Mouse (Mus musculus) C2C12 (cell line): ENCODE results near the gene Auts2. TPM values are rescaled to one million over a fixed set of nuclear protein-coding genes. Genes with fewer than 3 reads are reported as not detected.

Experiments used
- H3K27me3 ChIP-seq: one replicate; pipeline ENCODE4 v1.6.1; 2011; ENCODE audit not compliant: control insufficient read depth, insufficient read depth, insufficient read length
- H3K36me3 ChIP-seq: one replicate; pipeline ENCODE4 v1.6.1; 2011; ENCODE audit not compliant: control insufficient read depth, insufficient read depth
- H3K4me3 ChIP-seq: one replicate; pipeline ENCODE4 v1.5.1; 2011; ENCODE audit warnings: mild to moderate bottlenecking, control low read depth; ENCODE audit not compliant: poor library complexity, insufficient read depth, severe bottlenecking
- H3K79me2 ChIP-seq: one replicate; pipeline ENCODE4 v1.6.1; 2011; ENCODE audit not compliant: control insufficient read depth, insufficient read depth
- H3K79me3 ChIP-seq: one replicate; pipeline ENCODE4 v1.6.1; 2011; ENCODE audit warnings: low read depth, control low read depth
- H3ac ChIP-seq: one replicate; pipeline ENCODE3; 2011; ENCODE audit warnings: low read depth; ENCODE audit not compliant: control insufficient read depth, insufficient read length
- CEBPB ChIP-seq: IDR thresholded peaks from one replicate; pipeline ENCODE4 v1.6.1; 2011; ENCODE audit warnings: low read depth, mild to moderate bottlenecking, control low read depth, moderate library complexity
- CTCF ChIP-seq: IDR thresholded peaks from one replicate; pipeline ENCODE4 v1.5.1; 2011; ENCODE audit not compliant: control insufficient read depth, insufficient read depth, insufficient read length
- FOSL1 ChIP-seq: IDR thresholded peaks from one replicate; pipeline ENCODE4 v1.8.0; 2011; ENCODE audit warnings: mild to moderate bottlenecking, low read length; ENCODE audit not compliant: poor library complexity, insufficient read depth, severe bottlenecking
- MAX ChIP-seq: IDR thresholded peaks from one replicate; pipeline ENCODE4 v1.6.1; 2011; ENCODE audit warnings: mild to moderate bottlenecking, control low read depth
- MYOD1 ChIP-seq: IDR thresholded peaks from one replicate; pipeline ENCODE4 v1.6.1; 2011; ENCODE audit warnings: low read depth; ENCODE audit not compliant: control insufficient read depth, insufficient read length
- MYOG ChIP-seq: IDR thresholded peaks from one replicate; pipeline ENCODE4 v1.6.1; 2011; ENCODE audit not compliant: control insufficient read depth, insufficient read length; ENCODE audit errors: extremely low read depth
- USF1 ChIP-seq: IDR thresholded peaks from one replicate; pipeline ENCODE4 v1.6.1; 2011; ENCODE audit warnings: low read depth, mild to moderate bottlenecking, control low read depth, moderate library complexity
- polyA plus RNA-seq: library from polyadenylated mRNA; unstranded; fragments of >200 nt; fragmentation: generic; extraction: Trizol; gene quantifications from one replicate; pipeline ENCODE4 v1.2.1, GENCODE M21; 2012; ENCODE audit warnings: missing spikeins

Auts2 gene
- polyA plus RNA-seq, 1 experiment: 8.4 TPM

DNA sequence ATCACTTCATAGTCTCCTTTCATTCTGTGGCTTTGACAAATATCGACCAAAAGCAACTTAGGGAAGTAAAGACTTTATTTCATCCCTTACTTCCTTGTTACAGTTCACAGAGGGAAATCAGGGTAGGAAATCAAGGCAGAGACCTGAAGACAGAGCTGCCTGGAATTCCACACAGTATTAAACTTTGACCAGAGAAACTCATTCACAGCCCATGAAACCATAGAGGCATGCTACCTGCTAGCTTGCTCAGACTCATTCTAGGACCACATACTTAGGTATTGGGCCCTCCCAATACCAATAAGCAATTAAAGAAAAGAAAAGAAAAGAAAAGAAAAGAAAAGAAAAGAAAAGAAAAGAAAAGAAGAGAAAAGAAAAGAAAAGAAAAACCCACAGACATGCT, 38.3 kb downstream of the Auts2 start:
- Histone ChIP-seq H3K79me3 (no peaks in the 10 kb centered on the region), H3K36me3 (no peaks in the 10 kb centered on the region), H3K27me3 (no peaks in the 10 kb centered on the region), H3K4me3 (no peak overlapping the region), H3ac (no peak overlapping the region), H3K79me2 (no peaks in the 10 kb centered on the region)
- TF ChIP-seq CTCF (no peak), MYOG (no peak), MAX (no peak)

DNA sequence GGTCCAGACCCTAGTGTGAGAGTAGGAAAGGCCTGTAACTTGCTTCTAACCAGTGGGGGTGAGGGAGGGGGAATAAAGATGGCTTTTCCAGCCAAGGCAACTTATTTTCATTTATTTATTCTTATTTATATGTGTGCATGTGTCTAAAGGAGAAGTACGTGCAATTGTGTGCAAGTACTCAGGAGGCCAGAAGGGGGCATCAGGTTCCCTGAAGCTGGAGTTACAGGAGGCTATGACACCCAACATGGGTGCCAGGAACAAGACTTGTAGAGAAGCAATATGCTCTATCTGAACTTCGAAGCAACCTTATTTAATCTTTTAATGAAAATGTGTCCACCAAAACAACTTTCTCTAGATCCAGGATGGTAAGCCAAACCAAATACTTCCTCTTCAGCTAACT, 39.7 kb downstream of the Auts2 start:
- Histone ChIP-seq H3K27me3 (no peaks in the 10 kb centered on the region), H3K4me3 (no peak overlapping the region), H3K36me3 (no peaks in the 10 kb centered on the region), H3K79me3 (no peaks in the 10 kb centered on the region), H3ac (no peak overlapping the region), H3K79me2 (no peaks in the 10 kb centered on the region)
- no peak for TF ChIP-seq FOSL1
- no peak for TF ChIP-seq CTCF
- no peak for TF ChIP-seq CEBPB
- no peak for TF ChIP-seq MYOG
- no peak for TF ChIP-seq MAX
- no peak for TF ChIP-seq MYOD1
- TF ChIP-seq USF1: no peak

DNA sequence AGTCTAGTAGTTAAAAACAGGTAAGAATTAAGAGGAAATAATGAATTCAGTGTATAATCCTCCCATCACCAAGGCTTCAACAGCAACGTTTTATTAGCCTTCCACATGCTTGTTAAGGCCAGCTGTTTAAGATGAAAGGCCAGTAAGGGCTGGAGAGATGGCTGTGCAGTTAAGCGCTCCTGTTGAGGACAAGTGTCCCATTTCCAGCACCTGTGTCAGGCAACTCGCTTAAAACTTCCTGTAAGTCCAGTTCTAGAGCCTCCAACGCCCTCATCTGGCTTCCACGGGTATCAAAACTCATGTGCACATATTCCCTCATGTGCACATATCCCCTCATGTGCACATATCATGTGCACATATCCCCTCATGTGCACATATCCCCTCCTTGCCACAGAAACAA, 41.1 kb downstream of the Auts2 start:
- no peaks in the 10 kb centered on the region for H3K27me3 ChIP-seq
- no peak for TF ChIP-seq FOSL1
- no peak for TF ChIP-seq MAX
- no peak for TF ChIP-seq USF1
- no peak for TF ChIP-seq MYOG
- TF ChIP-seq CEBPB: no peak
- no peak overlapping the region for H3ac ChIP-seq
- no peak overlapping the region for H3K4me3 ChIP-seq
- no peaks in the 10 kb centered on the region for H3K79me3 ChIP-seq
- no peaks in the 10 kb centered on the region for H3K79me2 ChIP-seq
- no peaks in the 10 kb centered on the region for H3K36me3 ChIP-seq

DNA sequence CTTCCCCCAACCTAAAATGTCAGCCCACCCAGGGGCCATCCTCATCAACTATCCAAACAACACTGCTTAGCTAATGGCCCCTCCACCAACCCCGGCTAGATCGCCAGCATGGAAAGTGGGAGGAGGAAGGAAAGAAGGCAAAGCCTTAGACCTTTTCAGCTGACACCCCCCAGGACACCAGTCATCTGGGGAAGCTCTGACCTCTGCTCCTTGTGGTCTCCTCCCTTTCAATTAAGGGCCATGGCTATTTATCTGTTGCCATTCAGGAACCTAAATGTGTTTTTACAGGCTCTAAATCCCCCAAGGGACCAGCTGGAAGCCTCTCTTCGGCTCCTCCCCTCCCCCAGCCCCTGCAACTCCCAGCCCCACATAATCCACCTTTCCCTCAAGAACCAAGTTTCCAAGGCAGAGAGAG, 42.3 kb downstream of the Auts2 start:
- H3K27me3 ChIP-seq: no peaks in the 10 kb centered on the region
- no peak overlapping the region for H3K4me3 ChIP-seq
- H3K79me3 ChIP-seq: no peaks in the 10 kb centered on the region
- no peaks in the 10 kb centered on the region for H3K36me3 ChIP-seq
- no peak for TF ChIP-seq CEBPB
- no peak for TF ChIP-seq CTCF
- TF ChIP-seq MAX: no peak
- no peak for TF ChIP-seq MYOD1
- TF ChIP-seq FOSL1: no peak
- H3ac ChIP-seq: no peak overlapping the region
- no peaks in the 10 kb centered on the region for H3K79me2 ChIP-seq

DNA sequence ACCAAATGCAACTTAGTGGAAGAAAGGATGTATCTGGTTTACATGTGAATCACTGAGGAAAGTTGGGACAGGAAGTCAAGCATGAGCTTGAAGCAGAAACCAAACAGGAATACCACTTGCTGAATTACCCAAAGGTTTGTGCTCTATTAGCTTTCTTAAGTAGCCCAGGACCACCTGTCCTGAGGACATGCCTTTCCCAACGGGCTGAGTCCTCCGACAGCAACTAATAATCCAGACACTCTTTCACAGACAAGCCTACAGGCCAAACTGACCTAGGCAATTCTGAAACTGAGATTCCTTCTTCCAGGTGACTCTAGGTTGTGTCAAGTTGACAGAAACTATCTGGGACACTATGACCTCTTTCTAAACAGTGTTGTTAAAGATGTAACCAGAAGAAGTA, 44.2 kb downstream of the Auts2 start:
- Histone ChIP-seq H3K79me3 (no peaks in the 10 kb centered on the region), H3K4me3 (no peak overlapping the region), H3K36me3 (no peaks in the 10 kb centered on the region), H3ac (no peak overlapping the region), H3K27me3 (no peaks in the 10 kb centered on the region), H3K79me2 (no peaks in the 10 kb centered on the region)
- no peak for TF ChIP-seq USF1
- no peak for TF ChIP-seq CTCF
- TF ChIP-seq CEBPB: no peak
- no peak for TF ChIP-seq MYOG
- no peak for TF ChIP-seq FOSL1
- no peak for TF ChIP-seq MYOD1
- TF ChIP-seq MAX: no peak

DNA sequence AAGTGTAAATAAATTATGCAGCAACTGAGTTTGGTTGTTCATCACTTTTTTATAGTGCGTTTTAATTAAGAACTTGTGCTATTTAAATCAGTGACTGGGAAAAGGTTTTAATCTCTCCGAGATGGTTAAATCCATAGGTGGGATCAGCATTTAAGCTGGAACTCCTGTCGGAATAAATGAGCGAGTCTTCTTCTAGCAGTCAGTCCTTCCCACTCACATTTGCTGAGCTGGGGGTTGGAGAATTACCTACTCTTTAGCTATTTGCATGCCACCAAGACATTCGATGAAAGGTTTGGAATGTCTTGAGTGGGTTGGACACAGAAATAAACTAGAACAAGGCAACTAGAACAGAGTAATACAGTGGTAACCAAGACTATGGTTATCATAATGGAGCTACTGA, 45.1 kb downstream of the Auts2 start:
- no peaks in the 10 kb centered on the region for H3K27me3 ChIP-seq
- no peaks in the 10 kb centered on the region for H3K79me2 ChIP-seq
- H3K4me3 ChIP-seq: no peak overlapping the region
- H3K36me3 ChIP-seq: no peaks in the 10 kb centered on the region
- no peak for TF ChIP-seq FOSL1
- TF ChIP-seq MAX: no peak
- TF ChIP-seq CEBPB: no peak
- TF ChIP-seq CTCF: no peak
- TF ChIP-seq USF1: no peak
- no peak for TF ChIP-seq MYOG
- H3K79me3 ChIP-seq: no peaks in the 10 kb centered on the region
- H3ac ChIP-seq: no peak overlapping the region
